Mouse (Mus musculus): ENCODE measurements around the gene Per2.
A peak's percentile ranks its signal among the peaks of the same experiment; 100 is the strongest.

DNA sequence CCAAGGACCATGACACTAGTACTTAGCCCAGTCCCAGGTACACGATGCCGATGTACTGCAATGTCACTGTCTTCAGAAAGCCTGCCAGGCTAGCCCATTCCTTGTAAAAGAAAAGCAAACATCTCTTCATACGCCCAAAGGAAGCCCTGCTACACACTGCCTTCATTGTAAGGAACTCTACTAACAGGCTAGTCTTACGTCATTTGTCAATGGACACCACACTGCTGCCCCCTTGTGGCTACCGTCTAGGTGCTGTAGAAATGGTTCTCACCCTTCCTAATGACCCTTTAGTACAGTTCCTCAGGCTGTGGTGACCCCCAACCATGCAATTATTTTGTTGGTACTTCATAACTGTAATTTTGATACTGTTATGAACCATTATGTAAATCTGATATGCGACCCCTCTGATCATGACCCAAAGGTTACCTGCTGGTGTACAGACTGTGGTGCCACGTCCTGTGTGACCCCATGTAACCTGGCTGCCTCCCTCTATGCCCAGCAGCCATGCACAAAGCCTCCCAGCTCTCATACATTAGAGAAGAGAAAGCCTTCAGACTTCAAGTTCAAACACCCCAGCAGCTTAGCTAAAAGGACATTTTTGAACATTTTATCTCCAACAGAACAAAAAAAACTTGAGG, 78.6 kb downstream of the Per2 start:
- TF ChIP-seq CTCF (IDR thresholded peaks at IDR 0.05) (peak; percentile 94), EP300 (IDR thresholded peaks at IDR 0.05) (no peak)
